Mouse (Mus musculus): ENCODE measurements around the gene Trpm3. TPM values are rescaled to one million over a fixed set of nuclear protein-coding genes. Genes with fewer than 3 reads are reported as not detected.
"Not testable (repeated sequence)": the region's sequence is repeated elsewhere in the genome, so short reads cannot be mapped to it uniquely, and the experiment has no call there.

Trpm3 gene
- polyA plus RNA-seq, 1 experiment, result 0.22 TPM

DNA sequence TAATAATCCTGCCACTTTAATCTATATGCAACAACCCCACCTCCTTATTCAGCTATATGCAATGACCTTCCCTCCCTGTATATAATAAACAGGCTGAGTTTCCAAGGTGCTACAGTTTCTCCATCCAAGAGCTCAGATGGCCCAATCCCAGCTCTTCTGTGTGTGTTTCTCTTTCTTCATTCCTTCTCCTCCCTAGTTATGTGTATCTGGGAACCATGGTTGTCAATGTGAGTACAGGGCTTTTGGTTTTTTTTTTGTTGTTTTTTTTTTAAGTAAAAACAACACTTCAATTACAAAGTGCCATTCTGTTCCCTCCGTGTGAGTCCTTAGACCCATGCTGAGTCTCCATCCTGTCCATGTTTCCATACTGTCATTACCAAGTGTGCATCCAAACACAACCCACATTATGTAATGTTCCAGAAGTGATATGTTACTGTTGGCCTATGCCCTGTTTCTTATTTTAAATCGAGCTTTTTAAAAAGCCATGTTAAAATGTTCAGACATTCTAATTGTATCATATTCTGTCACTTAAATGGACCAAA is 879.4 kb downstream of the Trpm3 start:
- H3K9me3 ChIP-seq (replicated peaks; ENCODE audit: control insufficient read depth, insufficient read depth, low read length, poor library complexity, severe bottlenecking), result no peaks in the 10 kb centered on the region; the same call in 1 of the 2 replicates
- H3K9ac ChIP-seq (ENCODE audit: low read depth, poor library complexity, severe bottlenecking), result no peak overlapping the region
- no peak overlapping the region for H3K4me3 ChIP-seq (ENCODE audit: low read depth, low read length)
- no peaks in the 10 kb centered on the region for H3K4me1 ChIP-seq (ENCODE audit: control insufficient read depth, insufficient read depth, low read length)
- H3K27ac ChIP-seq (ENCODE audit: insufficient read depth, low read length), result no peak overlapping the region
- no peaks in the 10 kb centered on the region; the same call in 1 of the 2 replicates for H3K36me3 ChIP-seq (ENCODE audit: control insufficient read depth, insufficient read depth, low read length, poor library complexity, severe bottlenecking)
- no peaks in the 10 kb centered on the region for H3K27me3 ChIP-seq (ENCODE audit: control insufficient read depth, insufficient read depth, low read length, poor library complexity, severe bottlenecking)
- TF ChIP-seq EP300 (IDR thresholded peaks at IDR 0.05; ENCODE audit: insufficient read depth, low read depth, low read length) (no peak), POLR2A (IDR thresholded peaks at IDR 0.05; ENCODE audit: insufficient read depth, low read length) (no peak), CTCF (IDR thresholded peaks at IDR 0.05; ENCODE audit: low read depth, low read length) (no peak)

DNA sequence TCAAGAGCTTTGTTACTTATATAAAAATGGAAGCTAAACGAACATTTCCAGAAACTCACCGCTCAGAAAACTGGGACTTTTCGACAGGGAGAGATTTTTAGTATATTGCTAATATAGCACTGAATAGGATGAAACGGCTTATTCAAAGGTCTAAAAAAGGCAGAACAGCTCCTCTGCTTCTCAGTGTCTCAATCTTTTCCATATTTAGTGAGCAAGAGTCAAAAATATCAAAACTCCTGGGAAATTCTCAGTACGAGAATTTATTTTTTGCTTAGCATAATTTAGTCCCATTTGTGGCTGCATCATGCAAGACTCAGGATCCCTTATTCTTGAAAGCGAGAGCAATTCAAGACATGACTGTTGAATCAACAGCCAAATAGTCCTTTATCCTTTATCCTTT is 884.1 kb downstream of the Trpm3 start:
- H3K9me3 ChIP-seq (replicated peaks; ENCODE audit: control insufficient read depth, insufficient read depth, low read length, poor library complexity, severe bottlenecking), result no peaks in the 10 kb centered on the region; the same call in 1 of the 2 replicates

DNA sequence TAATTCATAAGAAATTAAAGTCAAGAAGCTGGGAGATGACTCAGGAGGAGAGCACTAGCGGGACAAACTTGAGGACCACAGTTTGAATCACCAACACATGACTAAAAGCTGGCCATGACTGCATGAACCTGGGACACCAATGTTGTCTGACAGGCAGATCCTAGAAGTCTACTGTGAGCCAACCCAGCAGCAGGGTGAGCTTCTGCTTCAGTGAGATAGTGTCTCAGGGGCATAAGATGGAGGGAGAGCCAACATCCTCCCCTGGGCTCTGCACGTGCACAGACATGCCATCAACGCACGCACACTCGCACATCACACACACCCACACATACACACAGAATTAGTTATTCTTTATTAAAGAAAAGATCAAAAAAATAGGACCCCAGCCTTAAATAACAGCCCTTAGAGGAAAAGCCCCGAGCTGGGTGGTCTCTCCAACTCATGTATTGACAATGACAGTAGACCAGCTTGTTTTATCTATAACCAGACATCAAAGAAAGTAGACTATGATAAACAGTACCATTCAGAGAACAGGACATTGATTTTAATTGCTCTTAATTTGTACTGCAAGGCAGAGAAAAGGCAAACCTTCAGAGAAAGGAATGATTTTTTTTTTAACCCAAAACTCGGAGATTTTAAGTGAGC is 884.6 kb downstream of the Trpm3 start:
- Histone ChIP-seq H3K9me3 (replicated peaks; ENCODE audit: control insufficient read depth, insufficient read depth, low read length, poor library complexity, severe bottlenecking) (no peaks in the 10 kb centered on the region; the same call in 1 of the 2 replicates), H3K4me1 (ENCODE audit: control insufficient read depth, insufficient read depth, low read length) (no peaks in the 10 kb centered on the region), H3K27ac (ENCODE audit: insufficient read depth, low read length) (no peak overlapping the region), H3K27me3 (ENCODE audit: control insufficient read depth, insufficient read depth, low read length, poor library complexity, severe bottlenecking) (no peaks in the 10 kb centered on the region), H3K4me3 (ENCODE audit: low read depth, low read length) (no peak overlapping the region), H3K36me3 (ENCODE audit: control insufficient read depth, insufficient read depth, low read length, poor library complexity, severe bottlenecking) (no peaks in the 10 kb centered on the region), H3K9ac (ENCODE audit: low read depth, poor library complexity, severe bottlenecking) (no peak overlapping the region)
- TF ChIP-seq EP300 (IDR thresholded peaks at IDR 0.05; ENCODE audit: insufficient read depth, low read depth, low read length), result no peak
- TF ChIP-seq CTCF (IDR thresholded peaks at IDR 0.05; ENCODE audit: low read depth, low read length), result no peak
- TF ChIP-seq POLR2A (IDR thresholded peaks at IDR 0.05; ENCODE audit: insufficient read depth, low read length), result no peak

More for the DNA sequence above, 884.1 kb downstream of the Trpm3 start:
- no peaks in the 10 kb centered on the region for H3K27me3 ChIP-seq (ENCODE audit: control insufficient read depth, insufficient read depth, low read length, poor library complexity, severe bottlenecking)
- no peak overlapping the region for H3K9ac ChIP-seq (ENCODE audit: low read depth, poor library complexity, severe bottlenecking)
- H3K27ac ChIP-seq (ENCODE audit: insufficient read depth, low read length), result no peak overlapping the region
- H3K36me3 ChIP-seq (ENCODE audit: control insufficient read depth, insufficient read depth, low read length, poor library complexity, severe bottlenecking), result no peaks in the 10 kb centered on the region; the same call in 1 of the 2 replicates
- no peak overlapping the region for H3K4me3 ChIP-seq (ENCODE audit: low read depth, low read length)
- no peaks in the 10 kb centered on the region for H3K4me1 ChIP-seq (ENCODE audit: control insufficient read depth, insufficient read depth, low read length)
- TF ChIP-seq POLR2A (IDR thresholded peaks at IDR 0.05; ENCODE audit: insufficient read depth, low read length) (no peak), EP300 (IDR thresholded peaks at IDR 0.05; ENCODE audit: insufficient read depth, low read depth, low read length) (no peak)

DNA sequence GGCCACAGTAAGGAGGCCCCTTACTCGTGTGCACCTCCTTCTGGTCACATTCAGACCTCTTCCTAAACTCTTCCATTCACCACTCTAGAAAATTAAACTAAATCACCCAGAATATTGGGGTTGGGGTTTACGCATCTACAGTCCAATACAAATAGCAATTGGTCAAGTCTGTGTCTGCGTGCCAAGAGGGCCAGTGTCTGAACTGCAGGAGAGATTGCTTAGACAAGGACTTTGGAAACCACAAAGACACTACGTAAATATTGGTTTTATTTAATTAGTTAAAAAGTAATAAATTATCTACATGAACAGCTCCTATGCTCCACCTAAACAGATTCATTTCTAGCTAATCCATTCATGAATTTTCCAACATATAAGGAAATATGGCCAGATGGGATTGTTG is 886.0 kb downstream of the Trpm3 start:
- Histone ChIP-seq H3K36me3 (ENCODE audit: control insufficient read depth, insufficient read depth, low read length, poor library complexity, severe bottlenecking) (no peaks in the 10 kb centered on the region), H3K4me1 (ENCODE audit: control insufficient read depth, insufficient read depth, low read length) (no peaks in the 10 kb centered on the region), H3K27ac (ENCODE audit: insufficient read depth, low read length) (no peak overlapping the region), H3K9ac (ENCODE audit: low read depth, poor library complexity, severe bottlenecking) (no peak overlapping the region), H3K27me3 (ENCODE audit: control insufficient read depth, insufficient read depth, low read length, poor library complexity, severe bottlenecking) (no peaks in the 10 kb centered on the region), H3K4me3 (ENCODE audit: low read depth, low read length) (no peak overlapping the region), H3K9me3 (replicated peaks; ENCODE audit: control insufficient read depth, insufficient read depth, low read length, poor library complexity, severe bottlenecking) (no peaks in the 10 kb centered on the region)
- TF ChIP-seq EP300 (IDR thresholded peaks at IDR 0.05; ENCODE audit: insufficient read depth, low read depth, low read length) (no peak), CTCF (IDR thresholded peaks at IDR 0.05; ENCODE audit: low read depth, low read length) (no peak), POLR2A (IDR thresholded peaks at IDR 0.05; ENCODE audit: insufficient read depth, low read length) (no peak)

DNA sequence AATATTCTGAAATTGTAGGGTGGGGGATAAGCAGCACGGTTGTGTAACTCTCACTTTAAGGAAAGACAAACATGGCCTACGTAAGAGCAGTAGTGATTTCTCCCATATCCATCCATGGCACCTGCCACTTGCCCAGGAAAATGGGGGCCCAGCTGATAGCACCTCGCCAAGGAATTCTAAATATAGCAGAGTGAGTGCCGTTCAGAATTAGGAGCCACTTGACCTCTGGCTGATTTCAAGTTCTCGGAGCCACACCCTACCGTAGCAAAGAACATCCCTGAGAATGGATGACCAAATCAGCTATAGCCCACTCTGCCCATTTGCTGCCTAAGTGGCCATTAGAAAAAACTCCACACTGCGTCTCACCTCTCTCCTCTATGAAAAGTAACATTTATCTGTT is 887.6 kb downstream of the Trpm3 start:
- H3K27ac ChIP-seq (ENCODE audit: insufficient read depth, low read length), result no peak overlapping the region
- no peaks in the 10 kb centered on the region for H3K9me3 ChIP-seq (replicated peaks; ENCODE audit: control insufficient read depth, insufficient read depth, low read length, poor library complexity, severe bottlenecking)
- H3K27me3 ChIP-seq (ENCODE audit: control insufficient read depth, insufficient read depth, low read length, poor library complexity, severe bottlenecking), result no peaks in the 10 kb centered on the region
- TF ChIP-seq POLR2A (IDR thresholded peaks at IDR 0.05; ENCODE audit: insufficient read depth, low read length) (no peak), EP300 (IDR thresholded peaks at IDR 0.05; ENCODE audit: insufficient read depth, low read depth, low read length) (no peak), CTCF (IDR thresholded peaks at IDR 0.05; ENCODE audit: low read depth, low read length) (no peak)
- no peak overlapping the region for H3K9ac ChIP-seq (ENCODE audit: low read depth, poor library complexity, severe bottlenecking)
- no peak overlapping the region for H3K4me3 ChIP-seq (ENCODE audit: low read depth, low read length)
- no peaks in the 10 kb centered on the region for H3K36me3 ChIP-seq (ENCODE audit: control insufficient read depth, insufficient read depth, low read length, poor library complexity, severe bottlenecking)
- H3K4me1 ChIP-seq (ENCODE audit: control insufficient read depth, insufficient read depth, low read length), result no peaks in the 10 kb centered on the region

DNA sequence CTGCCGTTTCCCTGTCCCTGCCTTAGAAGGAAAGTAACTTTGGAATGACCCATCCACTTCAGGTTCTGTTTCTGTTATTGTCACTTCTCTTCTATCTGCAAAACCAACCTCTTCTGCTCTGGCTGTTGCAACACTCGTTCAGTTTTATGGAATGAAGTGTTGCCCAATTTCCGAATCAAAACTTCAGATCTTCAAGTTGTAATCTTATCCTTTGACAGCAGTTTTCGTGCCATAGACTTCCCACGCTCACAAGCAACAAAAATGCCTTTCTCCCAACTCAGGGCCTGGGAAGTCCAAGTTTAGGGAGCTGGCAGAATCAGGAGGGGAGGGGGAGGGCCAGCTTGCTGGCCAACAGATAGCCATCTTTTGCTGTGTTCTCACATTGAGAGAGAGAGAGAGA is 889.4 kb downstream of the Trpm3 start:
- Histone ChIP-seq H3K4me1 (ENCODE audit: control insufficient read depth, insufficient read depth, low read length) (no peaks in the 10 kb centered on the region), H3K36me3 (ENCODE audit: control insufficient read depth, insufficient read depth, low read length, poor library complexity, severe bottlenecking) (0 out of 2 replicates have a peak, but pooled peaks cover 2% of the 10 kb centered on the region), H3K4me3 (ENCODE audit: low read depth, low read length) (no peak overlapping the region), H3K27ac (ENCODE audit: insufficient read depth, low read length) (no peak overlapping the region), H3K9ac (ENCODE audit: low read depth, poor library complexity, severe bottlenecking) (no peak overlapping the region), H3K9me3 (replicated peaks; ENCODE audit: control insufficient read depth, insufficient read depth, low read length, poor library complexity, severe bottlenecking) (no peaks in the 10 kb centered on the region), H3K27me3 (ENCODE audit: control insufficient read depth, insufficient read depth, low read length, poor library complexity, severe bottlenecking) (no peaks in the 10 kb centered on the region)
- no peak for TF ChIP-seq CTCF (IDR thresholded peaks at IDR 0.05; ENCODE audit: low read depth, low read length)
- no peak for TF ChIP-seq POLR2A (IDR thresholded peaks at IDR 0.05; ENCODE audit: insufficient read depth, low read length)
- no peak for TF ChIP-seq EP300 (IDR thresholded peaks at IDR 0.05; ENCODE audit: insufficient read depth, low read depth, low read length)

DNA sequence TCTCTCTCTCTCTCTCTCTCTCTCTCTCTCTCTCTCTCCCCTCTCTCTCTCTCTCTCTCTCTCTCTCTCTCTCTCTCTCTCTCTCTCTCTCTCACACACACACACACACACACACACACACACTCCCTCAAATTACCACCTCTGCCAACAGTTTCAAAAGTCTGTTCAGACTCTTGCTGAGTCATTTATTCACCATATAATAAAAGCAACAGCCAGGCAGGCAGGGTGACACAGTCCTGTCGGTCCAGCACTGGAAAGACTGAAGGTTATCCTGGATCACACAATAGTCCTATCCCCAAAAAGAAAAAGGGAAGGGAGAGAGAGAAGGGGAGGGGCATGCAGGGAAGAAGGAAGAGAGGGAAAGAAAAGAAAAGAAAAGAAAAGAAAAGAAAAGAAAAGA is 894.5 kb downstream of the Trpm3 start:
- not testable (repeated sequence) for H3K36me3 ChIP-seq (ENCODE audit: control insufficient read depth, insufficient read depth, low read length, poor library complexity, severe bottlenecking); H3K4me3 ChIP-seq (ENCODE audit: low read depth, low read length); H3K27ac ChIP-seq (ENCODE audit: insufficient read depth, low read length); H3K27me3 ChIP-seq (ENCODE audit: control insufficient read depth, insufficient read depth, low read length, poor library complexity, severe bottlenecking); H3K9ac ChIP-seq (ENCODE audit: low read depth, poor library complexity, severe bottlenecking); H3K4me1 ChIP-seq (ENCODE audit: control insufficient read depth, insufficient read depth, low read length); H3K9me3 ChIP-seq (replicated peaks; ENCODE audit: control insufficient read depth, insufficient read depth, low read length, poor library complexity, severe bottlenecking)
